Mouse (Mus musculus) kidney, adult 2 months (tissue): ENCODE results near the gene Tha1. TPM values are rescaled to one million over a fixed set of nuclear protein-coding genes. Genes with fewer than 3 reads are reported as not detected.
A peak's percentile ranks its signal among the peaks of the same experiment; 100 is the strongest.

Source experiments
- DNase-seq: peaks from one replicate; pipeline ENCODE4 v3.0.0; 2021
- H3K27ac ChIP-seq: fragments of 200-500 bp; 2 replicates; pipeline ENCODE4 v1.5.1; 2012; ENCODE audit warnings: low read depth, low read length, control low read depth, inconsistent platforms; ENCODE audit not compliant: insufficient read depth
- H3K27me3 ChIP-seq: fragments of 200-500 bp; replicated peaks from 2 replicates; pipeline ENCODE4 v1.6.1; 2012; ENCODE audit warnings: mild to moderate bottlenecking, moderate library complexity, low read length, inconsistent platforms; ENCODE audit not compliant: control insufficient read depth, insufficient read depth
- H3K36me3 ChIP-seq: fragments of 200-500 bp; 2 replicates; pipeline ENCODE4 v1.6.1; 2012; ENCODE audit warnings: mild to moderate bottlenecking, moderate library complexity, low read length, inconsistent platforms; ENCODE audit not compliant: control insufficient read depth, insufficient read depth
- H3K4me1 ChIP-seq: fragments of 200-500 bp; 2 replicates; pipeline ENCODE4 v1.6.1; 2011; ENCODE audit warnings: low read length; ENCODE audit not compliant: control insufficient read depth, insufficient read depth
- H3K4me3 ChIP-seq: fragments of 200-500 bp; 2 replicates; pipeline ENCODE4 v1.5.1; 2011; ENCODE audit warnings: mild to moderate bottlenecking, low read depth, low read length, control low read depth; ENCODE audit not compliant: insufficient read depth
- CTCF ChIP-seq: fragments of 200-500 bp; conservative IDR thresholded peaks from 2 replicates; pipeline ENCODE4 v1.5.1; 2011; ENCODE audit warnings: low read depth, mild to moderate bottlenecking, control low read depth, low read length, moderate library complexity, mixed read lengths; ENCODE audit not compliant: insufficient read depth, insufficient read length
- POLR2A ChIP-seq: fragments of 200-500 bp; IDR thresholded peaks from one replicate; pipeline ENCODE4 v1.6.1; 2011; ENCODE audit warnings: low read depth, low read length, control low read depth
- WGBS: fragments of 180-500 bp; shearing (Covaris S2); methylation state at CpG from one replicate; pipeline ENCODE4 v1.1.7; 2018; 5-methylcytosine and 5-hydroxymethylcytosine counted together
- polyA plus RNA-seq: library from polyadenylated mRNA; depleted of rRNA; stranded (reverse); fragments of >200 nt; gene quantifications from 2 replicates; pipeline ENCODE4 v1.2.3, GENCODE M21; 2012; rRNA removed

Tha1 gene
- polyA plus RNA-seq = 14.9 and 20.1 TPM in 2 replicates

- H3K4me3 ChIP-seq = peak within 1 kb of the TSS; percentile 87
- peak; percentile 90 for DNase-seq
- peak within 1 kb of the TSS; percentile 47; the same call in 1 of the 2 replicates for H3K27ac ChIP-seq
- peaks cover 6% of the 10 kb centered on the region; the same call in 1 of the 2 replicates for H3K4me1 ChIP-seq
- WGBS = 2% methylated on average over 51 of the region's 51 CpGs
- H3K27me3 ChIP-seq = no peaks in the 10 kb centered on the region
- TF ChIP-seq POLR2A = peak; percentile 69
- no peak for TF ChIP-seq CTCF
- no peaks in the 10 kb centered on the region for H3K36me3 ChIP-seq
These were observed at the start of gene Tha1 for GRCm38 (mm10) chr11:117872861-117873608. Tha1 (minus strand) TSS chr11:117873481.

- no peaks in the 10 kb centered on the region for H3K36me3 ChIP-seq
- TF ChIP-seq POLR2A (no peak), CTCF (no peak)
- DNase-seq = peak; percentile 65
- H3K27me3 ChIP-seq = no peaks in the 10 kb centered on the region
- no peak overlapping the region for H3K27ac ChIP-seq
- H3K4me3 ChIP-seq = no peak overlapping the region
- H3K4me1 ChIP-seq = no peaks in the 10 kb centered on the region
- 17% methylated on average over 5 of the region's 5 CpGs for WGBS
These were observed 45.9 kb upstream of the Tha1 start for GRCm38 (mm10) chr11:117919211-117919610.

- Histone ChIP-seq H3K4me3 (no peak overlapping the region), H3K27me3 (no peaks in the 10 kb centered on the region), H3K36me3 (no peaks in the 10 kb centered on the region), H3K4me1 (no peaks in the 10 kb centered on the region), H3K27ac (no peak overlapping the region)
- DNase-seq = no peak
- no peak for TF ChIP-seq POLR2A
- no peak for TF ChIP-seq CTCF
- whole genome bisulfite sequencing = 54% methylated on average over 11 of the region's 11 CpGs
These were observed 45.3 kb upstream of the Tha1 start for GRCm38 (mm10) chr11:117918541-117918940.

GRCm38 (mm10) chr11:117915837-117916236 is 42.6 kb upstream of the Tha1 start:
- TF ChIP-seq POLR2A = no peak
- TF ChIP-seq CTCF = no peak
- Histone ChIP-seq H3K4me3 (no peak overlapping the region), H3K27me3 (no peaks in the 10 kb centered on the region), H3K4me1 (no peaks in the 10 kb centered on the region), H3K36me3 (no peaks in the 10 kb centered on the region), H3K27ac (no peak overlapping the region)
- DNase-seq = no peak
- WGBS = 95% methylated on average over 7 of the region's 7 CpGs

GRCm38 (mm10) chr11:117915341-117915740 is 42.1 kb upstream of the Tha1 start:
- Histone ChIP-seq H3K36me3 (no peaks in the 10 kb centered on the region), H3K4me1 (no peaks in the 10 kb centered on the region), H3K27me3 (no peaks in the 10 kb centered on the region), H3K4me3 (no peak overlapping the region), H3K27ac (no peak overlapping the region)
- TF ChIP-seq CTCF = peak; percentile 57
- no peak for TF ChIP-seq POLR2A
- no peak for DNase-seq
- WGBS = 64% methylated on average over 1 of the region's 1 CpGs

- Histone ChIP-seq H3K27me3 (no peaks in the 10 kb centered on the region), H3K27ac (no peak overlapping the region), H3K4me1 (no peaks in the 10 kb centered on the region), H3K4me3 (no peak overlapping the region), H3K36me3 (no peaks in the 10 kb centered on the region)
- TF ChIP-seq POLR2A = no peak
- TF ChIP-seq CTCF = no peak
- 65% methylated on average over 12 of the region's 12 CpGs for WGBS
- no peak for DNase-seq
These were observed 41.2 kb upstream of the Tha1 start for GRCm38 (mm10) chr11:117914531-117914930.

- no peak overlapping the region for H3K4me3 ChIP-seq
- H3K4me1 ChIP-seq = no peaks in the 10 kb centered on the region
- DNase-seq = peak; percentile 86
- no peaks in the 10 kb centered on the region for H3K36me3 ChIP-seq
- WGBS = 32% methylated on average over 13 of the region's 13 CpGs
- H3K27me3 ChIP-seq = no peaks in the 10 kb centered on the region
- TF ChIP-seq CTCF (peak; percentile 96), POLR2A (no peak)
- H3K27ac ChIP-seq = no peak overlapping the region
These were observed 39.5 kb upstream of the Tha1 start for GRCm38 (mm10) chr11:117912684-117913352.
